Mouse (Mus musculus): ENCODE data around the gene Vps53.

- TF ChIP-seq CTCF (IDR thresholded peaks at IDR 0.05; ENCODE audit: insufficient read depth, low read depth, low read length) (no peak), POLR2A (IDR thresholded peaks at IDR 0.05; ENCODE audit: insufficient read depth, low read depth, low read length) (no peak)
Observed at GRCm38 (mm10) chr11:76154861-76155260, 24.6 kb downstream of the Vps53 start.
